Mouse (Mus musculus) neural tube, embryonic 11.5 days (tissue): ENCODE measurements around the gene Fnbp1l. TPM values are rescaled to one million over a fixed set of nuclear protein-coding genes. Genes with fewer than 3 reads are reported as not detected.

Source experiments
- ATAC-seq: fragments of 200-750 bp; cut with Nextera tagmentation; 2 replicates; pipeline ENCODE4 v1.8.0; 2017; ENCODE audit warnings: moderate number of reproducible peaks, mild to moderate bottlenecking, moderate TSS enrichment, moderate library complexity; ENCODE audit not compliant: insufficient read depth, low FRiP score, low TSS enrichment
- DNase-seq: peaks from one replicate; pipeline ENCODE4 v3.0.0-alpha.2; 2015; ENCODE audit warnings: low spot score
- H3K27ac ChIP-seq: fragments of 300-500 bp; sonication (generic); 2 replicates; pipeline ENCODE4 v1.5.1; 2014; ENCODE audit warnings: low read depth, mild to moderate bottlenecking, low read length
- H3K27me3 ChIP-seq: fragments of 300-500 bp; sonication (generic); 2 replicates; pipeline ENCODE4 v1.6.1; 2014; ENCODE audit warnings: mild to moderate bottlenecking, low read length, mixed read lengths; ENCODE audit not compliant: control insufficient read depth, insufficient read depth
- H3K36me3 ChIP-seq: fragments of 300-500 bp; sonication (generic); 2 replicates; pipeline ENCODE4 v1.6.1; 2014; ENCODE audit warnings: mild to moderate bottlenecking, low read length, moderate library complexity, mixed read lengths; ENCODE audit not compliant: control insufficient read depth, insufficient read depth
- H3K4me1 ChIP-seq: fragments of 300-500 bp; sonication (generic); 2 replicates; pipeline ENCODE4 v1.6.1; 2014; ENCODE audit warnings: low read length, mixed read lengths; ENCODE audit not compliant: control insufficient read depth, insufficient read depth
- H3K4me2 ChIP-seq: fragments of 300-500 bp; sonication (generic); 2 replicates; pipeline ENCODE4 v1.6.1; 2014; ENCODE audit warnings: low read depth, mild to moderate bottlenecking, moderate library complexity
- H3K4me3 ChIP-seq: fragments of 300-500 bp; sonication (generic); 2 replicates; pipeline ENCODE4 v1.5.1; 2014; ENCODE audit warnings: low read depth, low read length
- H3K9ac ChIP-seq: fragments of 300-500 bp; sonication (generic); 2 replicates; pipeline ENCODE4 v1.6.1; 2014; ENCODE audit warnings: mild to moderate bottlenecking, low read length
- H3K9me3 ChIP-seq: fragments of 300-500 bp; sonication (generic); 2 replicates; pipeline ENCODE4 v1.6.1; 2016; ENCODE audit warnings: low read length; ENCODE audit not compliant: control insufficient read depth
- WGBS: fragments of 180-500 bp; shearing (Covaris S2); extraction: QIAGEN DNeasy Blood & Tissue Kit; methylation state at CpG from one replicate; pipeline ENCODE4 v1.1.7; 2014; 5-methylcytosine and 5-hydroxymethylcytosine counted together
- polyA plus RNA-seq: library from polyadenylated mRNA; unstranded; fragments of >200 nt; fragmentation: Nextera tagmentation; extraction: Ambion mirVana; gene quantifications from 2 replicates; pipeline ENCODE4 v1.2.1, GENCODE M21; 2014

Gene Fnbp1l
- polyA plus RNA-seq, 1 experiment from 2014 or later: 85.2 TPM

GRCm38 (mm10) chr3:122635246-122635645, 15.7 kb upstream of the Fnbp1l start:
- Histone ChIP-seq H3K27me3 (no peaks in the 10 kb centered on the region), H3K9me3 (no peaks in the 10 kb centered on the region), H3K36me3 (no peaks in the 10 kb centered on the region), H3K4me2 (no peak overlapping the region), H3K9ac (no peak overlapping the region), H3K27ac (no peak overlapping the region), H3K4me3 (no peak overlapping the region), H3K4me1 (no peaks in the 10 kb centered on the region)
- no peak for ATAC-seq
- no peak for DNase-seq
- 24% methylated on average over 12 of the region's 12 CpGs for WGBS

- WGBS: 24% methylated on average over 13 of the region's 13 CpGs
- Histone ChIP-seq H3K36me3 (no peaks in the 10 kb centered on the region), H3K9me3 (no peaks in the 10 kb centered on the region), H3K9ac (no peak overlapping the region), H3K27ac (no peak overlapping the region), H3K4me1 (no peaks in the 10 kb centered on the region), H3K27me3 (no peaks in the 10 kb centered on the region), H3K4me3 (no peak overlapping the region), H3K4me2 (no peak overlapping the region)
- no peak for ATAC-seq
- DNase-seq: no peak
Measured at GRCm38 (mm10) chr3:122629580-122629979, 10.1 kb upstream of the Fnbp1l start.

- no peaks in the 10 kb centered on the region for H3K27me3 ChIP-seq
- no peaks in the 10 kb centered on the region for H3K4me1 ChIP-seq
- no peak overlapping the region for H3K4me3 ChIP-seq
- no peak for DNase-seq
- H3K9me3 ChIP-seq: no peaks in the 10 kb centered on the region
- WGBS: 82% methylated on average over 3 of the region's 3 CpGs
- H3K9ac ChIP-seq: no peak overlapping the region
- no peaks in the 10 kb centered on the region for H3K36me3 ChIP-seq
- H3K4me2 ChIP-seq: no peak overlapping the region
- ATAC-seq: no peak
- H3K27ac ChIP-seq: no peak overlapping the region
Measured at GRCm38 (mm10) chr3:122628956-122629355, 9.4 kb upstream of the Fnbp1l start.

DNA sequence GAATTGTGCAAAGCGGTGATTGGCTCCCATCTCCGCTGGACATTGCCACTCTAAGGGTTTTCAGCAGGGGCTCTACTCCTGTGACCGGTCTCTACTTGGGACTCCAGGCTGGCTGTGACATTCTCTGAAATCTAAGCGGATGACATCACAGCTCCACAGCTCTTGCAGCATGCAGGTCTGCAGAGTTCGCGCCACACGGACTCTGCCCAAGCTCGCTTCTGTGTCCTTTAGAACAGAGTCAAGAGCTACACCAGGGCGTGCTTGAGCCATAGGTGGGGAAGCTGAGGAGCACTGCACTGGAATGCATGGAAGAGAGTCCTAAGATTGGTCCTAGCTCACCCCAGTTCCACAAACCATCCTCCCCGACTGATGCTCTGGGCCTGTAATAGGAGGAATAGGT, 9.0 kb upstream of the Fnbp1l start:
- ATAC-seq: no peak

GRCm38 (mm10) chr3:122627846-122628245, 8.3 kb upstream of the Fnbp1l start:
- no peaks in the 10 kb centered on the region for H3K36me3 ChIP-seq
- DNase-seq (no peak), ATAC-seq (no peak)
- no peak overlapping the region for H3K4me2 ChIP-seq
- no peak overlapping the region for H3K27ac ChIP-seq
- H3K4me3 ChIP-seq: no peak overlapping the region
- no peaks in the 10 kb centered on the region for H3K4me1 ChIP-seq
- no peaks in the 10 kb centered on the region for H3K9me3 ChIP-seq
- 86% methylated on average over 6 of the region's 6 CpGs for WGBS
- H3K9ac ChIP-seq: no peak overlapping the region
- no peaks in the 10 kb centered on the region for H3K27me3 ChIP-seq

More for the DNA sequence above, 9.0 kb upstream of the Fnbp1l start:
- no peak overlapping the region for H3K9ac ChIP-seq
- H3K36me3 ChIP-seq: no peaks in the 10 kb centered on the region
- H3K4me1 ChIP-seq: no peaks in the 10 kb centered on the region
- 94% methylated on average over 10 of the region's 10 CpGs for WGBS
- no peak overlapping the region for H3K4me3 ChIP-seq
- H3K9me3 ChIP-seq: no peaks in the 10 kb centered on the region
- no peak overlapping the region for H3K4me2 ChIP-seq
- no peaks in the 10 kb centered on the region for H3K27me3 ChIP-seq
- H3K27ac ChIP-seq: no peak overlapping the region
- no peak for DNase-seq

- H3K9me3 ChIP-seq: no peaks in the 10 kb centered on the region
- no peak for ATAC-seq
- H3K9ac ChIP-seq: no peak overlapping the region
- no peak overlapping the region for H3K4me3 ChIP-seq
- no peak overlapping the region for H3K4me2 ChIP-seq
- H3K36me3 ChIP-seq: no peaks in the 10 kb centered on the region
- no peak for DNase-seq
- H3K27me3 ChIP-seq: no peaks in the 10 kb centered on the region
- WGBS: 86% methylated on average over 6 of the region's 6 CpGs
- H3K27ac ChIP-seq: no peak overlapping the region
- H3K4me1 ChIP-seq: 0 out of 2 replicates have a peak, but pooled peaks cover 4% of the 10 kb centered on the region
Measured at GRCm38 (mm10) chr3:122624591-122624990, 5.1 kb upstream of the Fnbp1l start.

GRCm38 (mm10) chr3:122620285-122620931, 893 bp upstream of the Fnbp1l start:
- under 1% methylated on average over 21 of the region's 21 CpGs for WGBS
- no peaks in the 10 kb centered on the region for H3K36me3 ChIP-seq
- H3K9me3 ChIP-seq: no peaks in the 10 kb centered on the region
- peak overlapping the region; percentile 78 for H3K4me3 ChIP-seq
- peak overlapping the region; percentile 78 for H3K4me2 ChIP-seq
- ATAC-seq (no peak), DNase-seq (peak; percentile 47)
- peak overlapping the region; percentile 98 for H3K9ac ChIP-seq
- peaks cover 14% of the 10 kb centered on the region for H3K4me1 ChIP-seq
- H3K27ac ChIP-seq: peak overlapping the region; percentile 97; the same call in 1 of the 2 replicates
- no peaks in the 10 kb centered on the region for H3K27me3 ChIP-seq

GRCm38 (mm10) chr3:122619931-122620284, 393 bp upstream of the Fnbp1l start:
- DNase-seq: no peak
- peak; percentile 62 for ATAC-seq
- 0% methylated on average over 20 of the region's 20 CpGs for WGBS

DNA sequence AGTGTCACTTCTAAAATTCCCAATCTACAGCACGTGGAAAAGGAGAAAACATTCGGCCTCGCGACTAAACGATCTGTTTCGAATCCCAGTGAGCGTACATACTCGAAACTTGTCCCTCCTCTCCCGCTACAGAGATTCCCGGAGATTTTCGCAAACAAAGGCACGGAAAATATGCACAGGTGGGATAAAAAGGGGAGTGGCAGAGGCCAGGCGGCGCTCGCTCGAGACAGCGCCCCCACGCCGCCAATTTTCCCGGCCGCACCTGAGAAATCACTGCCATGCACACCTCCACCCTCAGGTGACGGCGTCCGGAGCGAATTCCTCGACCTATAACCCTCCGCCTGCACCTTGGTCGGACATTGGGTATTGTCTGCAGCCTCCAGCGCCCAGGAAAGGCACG, 1.1 kb downstream of the Fnbp1l start:
- ATAC-seq (no peak), DNase-seq (peak; percentile 59)
- Histone ChIP-seq H3K36me3 (no peaks in the 10 kb centered on the region), H3K9ac (peak overlapping the region; percentile 98), H3K4me2 (peak overlapping the region; percentile 70), H3K27me3 (no peaks in the 10 kb centered on the region), H3K9me3 (no peaks in the 10 kb centered on the region), H3K4me1 (peaks cover 14% of the 10 kb centered on the region), H3K27ac (peak overlapping the region; percentile 97; the same call in 1 of the 2 replicates), H3K4me3 (peak overlapping the region; percentile 78)
- under 1% methylated on average over 30 of the region's 30 CpGs for WGBS

More at GRCm38 (mm10) chr3:122619931-122620284, 393 bp upstream of the Fnbp1l start:
- peak overlapping the region; percentile 78 for H3K4me3 ChIP-seq
- H3K9me3 ChIP-seq: no peaks in the 10 kb centered on the region
- no peaks in the 10 kb centered on the region for H3K27me3 ChIP-seq
- peak overlapping the region; percentile 78 for H3K4me2 ChIP-seq
- peaks cover 14% of the 10 kb centered on the region for H3K4me1 ChIP-seq
- no peaks in the 10 kb centered on the region for H3K36me3 ChIP-seq
- H3K9ac ChIP-seq: peak overlapping the region; percentile 98
- H3K27ac ChIP-seq: peak overlapping the region; percentile 97
